Mouse (Mus musculus): ENCODE measurements around the gene Slc25a53. TPM values are rescaled to one million over a fixed set of nuclear protein-coding genes. Genes with fewer than 3 reads are reported as not detected.
"Not testable (repeated sequence)": the region's sequence is repeated elsewhere in the genome, so short reads cannot be mapped to it uniquely, and the experiment has no call there.

Gene Slc25a53
- total and polyA plus RNA-seq, 2 experiments = 0.81 to 1.6 TPM

DNA sequence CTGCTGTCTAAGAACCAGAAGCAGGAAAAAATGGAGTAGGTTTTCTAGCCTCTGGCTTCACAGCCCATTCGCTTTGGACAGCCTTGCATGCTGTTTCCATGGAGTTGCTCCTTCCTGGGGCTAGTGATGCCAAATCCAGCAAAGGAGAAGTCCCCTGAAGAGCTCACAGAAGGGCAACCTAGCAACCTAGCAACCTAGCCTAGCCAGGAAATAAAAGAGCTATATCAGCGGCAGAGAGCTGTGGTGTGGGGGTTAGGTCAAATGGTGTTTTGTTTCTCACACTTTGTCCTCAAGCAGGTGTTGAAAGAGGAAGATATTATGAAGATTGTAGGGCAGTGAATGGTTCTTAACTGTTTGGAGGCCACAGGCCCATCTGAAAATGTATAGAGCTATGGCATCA lies 46.8 kb downstream of the Slc25a53 start:
- no peaks in the 10 kb centered on the region for H3K79me2 ChIP-seq (ENCODE audit: control insufficient read depth, insufficient read depth, low read length)
- DNase-seq (ENCODE audit: extremely low read depth, low read depth, low spot score) = no peak
- no peak overlapping the region for H3K27ac ChIP-seq (replicated peaks; ENCODE audit: insufficient read depth, low read depth, low read length)
- no peak overlapping the region for H3K4me3 ChIP-seq (ENCODE audit: insufficient read depth, low read depth, low read length)
- H3K27me3 ChIP-seq (ENCODE audit: control insufficient read depth, insufficient read depth, low read length) = no peaks in the 10 kb centered on the region
- no peaks in the 10 kb centered on the region for H3K36me3 ChIP-seq (ENCODE audit: control insufficient read depth, insufficient read depth, low read length)
- no peaks in the 10 kb centered on the region for H3K4me1 ChIP-seq (ENCODE audit: control insufficient read depth, insufficient read depth, low read length)
- no peak overlapping the region for H3K9ac ChIP-seq (ENCODE audit: low read depth, low read length)
- TF ChIP-seq CTCF (IDR thresholded peaks at IDR 0.05; ENCODE audit: low read depth, low read length) = no peak
- WGBS = 57% methylated on average over 2 of the region's 2 CpGs

DNA sequence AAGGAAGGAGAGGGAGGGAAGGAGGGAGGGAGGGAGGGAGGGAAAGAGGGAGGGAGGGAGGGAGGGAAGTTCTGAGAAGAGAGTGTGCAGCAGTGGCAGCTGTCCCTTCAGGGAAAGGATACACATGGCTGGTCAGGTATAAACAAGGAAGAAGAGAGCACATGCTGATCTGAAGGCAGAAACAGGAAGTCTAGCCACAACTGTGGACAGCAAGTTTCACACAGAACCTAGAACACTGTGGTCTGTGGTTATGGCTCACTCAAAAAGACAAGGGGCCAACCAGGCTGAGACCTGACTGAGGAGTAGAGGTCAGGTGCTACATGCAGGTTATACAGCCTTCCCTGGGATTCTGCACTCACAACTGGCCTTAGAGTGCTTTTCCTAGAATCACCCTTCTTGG lies 52.1 kb downstream of the Slc25a53 start:
- Histone ChIP-seq H3K79me2 (ENCODE audit: control insufficient read depth, insufficient read depth, low read length) (no peaks in the 10 kb centered on the region), H3K9ac (ENCODE audit: low read depth, low read length) (no peak overlapping the region), H3K4me3 (ENCODE audit: insufficient read depth, low read depth, low read length) (no peak overlapping the region), H3K4me1 (ENCODE audit: control insufficient read depth, insufficient read depth, low read length) (no peaks in the 10 kb centered on the region), H3K27ac (replicated peaks; ENCODE audit: insufficient read depth, low read depth, low read length) (no peak overlapping the region), H3K27me3 (ENCODE audit: control insufficient read depth, insufficient read depth, low read length) (no peaks in the 10 kb centered on the region), H3K36me3 (ENCODE audit: control insufficient read depth, insufficient read depth, low read length) (no peaks in the 10 kb centered on the region)
- TF ChIP-seq CTCF (IDR thresholded peaks at IDR 0.05; ENCODE audit: low read depth, low read length) = no peak
- TF ChIP-seq POLR2A (IDR thresholded peaks at IDR 0.05; ENCODE audit: extremely low read depth, insufficient read depth, low read length) = no peak
- no peak for DNase-seq (ENCODE audit: extremely low read depth, low read depth, low spot score)

GRCm38 (mm10) chrX:136978616-136979015 lies 59.5 kb downstream of the Slc25a53 start:
- DNase-seq (ENCODE audit: extremely low read depth, low read depth, low spot score) = no peak

DNA sequence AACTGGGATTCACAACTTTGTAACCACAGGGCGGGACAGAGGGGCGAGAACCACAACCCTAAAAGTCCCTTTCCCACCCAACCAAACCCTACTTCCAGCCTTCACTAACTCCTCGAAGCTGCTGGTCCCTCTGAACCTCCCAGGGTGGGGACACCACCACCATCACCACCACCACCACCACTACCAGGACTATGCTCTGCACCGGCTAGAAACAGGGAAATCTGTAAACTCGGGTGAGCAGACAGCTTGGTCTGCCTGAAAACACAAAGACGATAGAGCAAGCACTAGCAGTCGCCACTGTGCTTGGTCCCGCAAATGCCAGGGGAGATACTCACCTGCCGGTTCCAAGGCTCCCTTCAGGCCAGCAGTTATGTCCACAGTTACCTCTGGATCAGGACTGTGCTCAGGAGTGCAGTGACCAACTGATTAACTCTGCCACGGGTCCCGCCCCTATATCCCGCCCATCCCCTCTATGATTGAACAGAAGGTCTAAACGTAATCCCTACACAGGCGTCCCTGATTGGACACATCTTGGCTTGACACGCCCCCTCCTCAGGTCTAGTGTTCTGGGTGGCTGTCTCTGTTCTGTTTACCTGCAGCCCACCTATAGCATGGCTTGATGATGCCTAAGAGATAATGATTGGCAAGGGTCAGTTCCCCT lies 61.5 kb downstream of the Slc25a53 start, which contains the start of the genes Tmsb15l and Tmsb15b1:
Tmsb15l (minus strand) TSS at position 446 of the 661 bp plus-strand sequence.
Tmsb15b1 (minus strand) TSS at position 451 of the 661 bp plus-strand sequence.
- DNase-seq (ENCODE audit: extremely low read depth, low read depth, low spot score) = peak; percentile 74
- 9% methylated on average over 15 of the region's 15 CpGs for WGBS
- Histone ChIP-seq H3K27ac (replicated peaks; ENCODE audit: insufficient read depth, low read depth, low read length) (no peak within 1 kb of the TSS), H3K9ac (ENCODE audit: low read depth, low read length) (no peak within 1 kb of the TSS), H3K79me2 (ENCODE audit: control insufficient read depth, insufficient read depth, low read length) (no peaks in the 10 kb centered on the region), H3K36me3 (ENCODE audit: control insufficient read depth, insufficient read depth, low read length) (no peaks in the 10 kb centered on the region), H3K27me3 (ENCODE audit: control insufficient read depth, insufficient read depth, low read length) (no peaks in the 10 kb centered on the region), H3K4me1 (ENCODE audit: control insufficient read depth, insufficient read depth, low read length) (no peaks in the 10 kb centered on the region; the same call in 1 of the 2 replicates), H3K4me3 (ENCODE audit: insufficient read depth, low read depth, low read length) (peak within 1 kb of the TSS; percentile 1; the same call in 1 of the 2 replicates)
- TF ChIP-seq POLR2A (IDR thresholded peaks at IDR 0.05; ENCODE audit: extremely low read depth, insufficient read depth, low read length) (no peak), CTCF (IDR thresholded peaks at IDR 0.05; ENCODE audit: low read depth, low read length) (no peak)

More at GRCm38 (mm10) chrX:136978616-136979015, 59.5 kb downstream of the Slc25a53 start:
- TF ChIP-seq CTCF (IDR thresholded peaks at IDR 0.05; ENCODE audit: low read depth, low read length) (peak; percentile 40; the same call in 1 of the 2 replicates), POLR2A (IDR thresholded peaks at IDR 0.05; ENCODE audit: extremely low read depth, insufficient read depth, low read length) (no peak)
- Histone ChIP-seq H3K36me3 (ENCODE audit: control insufficient read depth, insufficient read depth, low read length) (no peaks in the 10 kb centered on the region), H3K27ac (replicated peaks; ENCODE audit: insufficient read depth, low read depth, low read length) (no peak overlapping the region), H3K4me1 (ENCODE audit: control insufficient read depth, insufficient read depth, low read length) (no peaks in the 10 kb centered on the region; the same call in 1 of the 2 replicates), H3K4me3 (ENCODE audit: insufficient read depth, low read depth, low read length) (no peak overlapping the region), H3K9ac (ENCODE audit: low read depth, low read length) (no peak overlapping the region), H3K27me3 (ENCODE audit: control insufficient read depth, insufficient read depth, low read length) (no peaks in the 10 kb centered on the region), H3K79me2 (ENCODE audit: control insufficient read depth, insufficient read depth, low read length) (no peaks in the 10 kb centered on the region)

DNA sequence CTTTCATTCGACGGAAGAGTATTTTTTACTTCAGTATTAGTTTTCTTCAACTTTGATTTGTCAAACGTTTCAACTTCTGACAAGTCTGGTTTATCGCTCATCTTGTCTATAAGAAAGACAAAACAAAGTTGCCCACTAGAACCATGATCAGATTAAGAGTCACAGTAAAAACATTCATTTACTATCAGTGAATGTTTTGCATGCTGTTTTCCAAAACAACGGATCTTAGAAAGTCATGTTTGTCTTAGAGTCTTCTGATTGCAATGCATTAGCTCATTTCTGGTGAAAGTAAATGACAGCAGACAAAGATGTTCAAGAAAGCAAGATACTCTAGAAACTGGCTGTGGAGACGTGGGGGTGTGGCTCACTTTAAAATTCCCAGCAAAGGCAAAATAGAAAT lies 62.7 kb downstream of the Slc25a53 start, which contains the start of gene Tmsb15b2:
Tmsb15b2 (minus strand) TSS at position 101 of the 400 bp plus-strand sequence.
- H3K27me3 ChIP-seq (ENCODE audit: control insufficient read depth, insufficient read depth, low read length); H3K9ac ChIP-seq (ENCODE audit: low read depth, low read length); DNase-seq (ENCODE audit: extremely low read depth, low read depth, low spot score); H3K4me3 ChIP-seq (ENCODE audit: insufficient read depth, low read depth, low read length); H3K36me3 ChIP-seq (ENCODE audit: control insufficient read depth, insufficient read depth, low read length); H3K27ac ChIP-seq (replicated peaks; ENCODE audit: insufficient read depth, low read depth, low read length); H3K4me1 ChIP-seq (ENCODE audit: control insufficient read depth, insufficient read depth, low read length); H3K79me2 ChIP-seq (ENCODE audit: control insufficient read depth, insufficient read depth, low read length): not testable (repeated sequence)
- WGBS = 89% methylated on average over 6 of the region's 6 CpGs

DNA sequence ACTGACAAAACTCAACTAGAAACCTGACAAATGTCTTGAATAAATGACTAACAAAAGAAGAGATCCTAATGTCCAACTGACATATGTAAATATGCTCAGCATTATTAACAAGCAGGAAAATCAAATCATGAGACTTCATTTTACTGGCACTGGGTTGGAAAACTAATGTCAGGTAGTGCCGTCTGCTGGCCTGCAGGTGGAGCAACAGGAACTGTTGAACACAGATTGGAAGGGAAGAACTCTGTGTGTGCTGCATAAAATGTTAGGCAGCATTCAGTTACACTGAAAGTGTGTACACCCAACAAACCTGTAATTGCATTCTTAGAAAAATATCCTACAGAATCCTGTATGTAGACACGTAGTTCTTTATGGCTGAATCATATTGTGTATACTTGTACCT lies 78.4 kb downstream of the Slc25a53 start:
- Histone ChIP-seq H3K79me2 (ENCODE audit: control insufficient read depth, insufficient read depth, low read length) (no peaks in the 10 kb centered on the region), H3K27ac (replicated peaks; ENCODE audit: insufficient read depth, low read depth, low read length) (no peak overlapping the region), H3K4me3 (ENCODE audit: insufficient read depth, low read depth, low read length) (no peak overlapping the region), H3K9ac (ENCODE audit: low read depth, low read length) (no peak overlapping the region), H3K36me3 (ENCODE audit: control insufficient read depth, insufficient read depth, low read length) (no peaks in the 10 kb centered on the region), H3K27me3 (ENCODE audit: control insufficient read depth, insufficient read depth, low read length) (no peaks in the 10 kb centered on the region), H3K4me1 (ENCODE audit: control insufficient read depth, insufficient read depth, low read length) (no peaks in the 10 kb centered on the region)
- DNase-seq (ENCODE audit: extremely low read depth, low read depth, low spot score) = no peak
- TF ChIP-seq CTCF (IDR thresholded peaks at IDR 0.05; ENCODE audit: low read depth, low read length) (peak; percentile 31; the same call in 1 of the 2 replicates), POLR2A (IDR thresholded peaks at IDR 0.05; ENCODE audit: extremely low read depth, insufficient read depth, low read length) (no peak)
- 25% methylated on average over 2 of the region's 2 CpGs for WGBS

GRCm38 (mm10) chrX:136958300-136958699 lies 79.8 kb downstream of the Slc25a53 start:
- not testable (repeated sequence) for H3K36me3 ChIP-seq (ENCODE audit: control insufficient read depth, insufficient read depth, low read length); H3K27ac ChIP-seq (replicated peaks; ENCODE audit: insufficient read depth, low read depth, low read length)
- WGBS = 51% methylated on average over 5 of the region's 5 CpGs

GRCm38 (mm10) chrX:136957583-136958279 lies 80.4 kb downstream of the Slc25a53 start:
- not testable (repeated sequence) for H3K79me2 ChIP-seq (ENCODE audit: control insufficient read depth, insufficient read depth, low read length); H3K27ac ChIP-seq (replicated peaks; ENCODE audit: insufficient read depth, low read depth, low read length); H3K9ac ChIP-seq (ENCODE audit: low read depth, low read length); H3K36me3 ChIP-seq (ENCODE audit: control insufficient read depth, insufficient read depth, low read length); H3K27me3 ChIP-seq (ENCODE audit: control insufficient read depth, insufficient read depth, low read length); H3K4me3 ChIP-seq (ENCODE audit: insufficient read depth, low read depth, low read length); H3K4me1 ChIP-seq (ENCODE audit: control insufficient read depth, insufficient read depth, low read length)
- peak; percentile 5 for DNase-seq (ENCODE audit: extremely low read depth, low read depth, low spot score)
- 6% methylated on average over 13 of the region's 13 CpGs for WGBS

More at GRCm38 (mm10) chrX:136958300-136958699, 79.8 kb downstream of the Slc25a53 start:
- not testable (repeated sequence) for H3K4me3 ChIP-seq (ENCODE audit: insufficient read depth, low read depth, low read length); H3K27me3 ChIP-seq (ENCODE audit: control insufficient read depth, insufficient read depth, low read length); DNase-seq (ENCODE audit: extremely low read depth, low read depth, low spot score); H3K4me1 ChIP-seq (ENCODE audit: control insufficient read depth, insufficient read depth, low read length); H3K79me2 ChIP-seq (ENCODE audit: control insufficient read depth, insufficient read depth, low read length); H3K9ac ChIP-seq (ENCODE audit: low read depth, low read length)
